Comparison of ENCODE assay signal across 8 mouse cellular contexts in the genomic region with DNA sequence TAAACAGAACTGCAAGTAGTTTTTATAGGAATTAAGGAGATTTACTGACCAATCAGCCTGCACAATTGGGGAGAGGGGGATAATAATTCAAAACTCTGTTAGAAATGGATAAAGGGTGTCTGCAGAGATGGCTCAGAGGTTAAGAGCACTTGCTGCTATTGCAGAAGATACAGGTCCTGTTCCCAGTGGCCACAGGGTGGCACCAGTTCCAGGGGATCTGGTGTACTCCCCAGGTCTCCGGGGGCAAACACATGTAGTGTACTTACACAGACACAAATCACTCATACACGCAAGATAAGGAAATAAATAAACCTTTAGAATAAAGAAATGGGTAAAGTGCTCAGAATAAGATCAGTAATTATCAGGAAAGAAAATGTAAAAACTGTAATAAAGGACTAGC. TPM values are rescaled to one million over a fixed set of nuclear protein-coding genes. Genes with fewer than 3 reads are reported as not detected.
DNase-seq lines count a peak whose midpoint lies in the region; TF ChIP-seq lines count a peak whose summit lies in the region.

No protein-coding gene starts in this region.

- no peak overlapping the region for H3K27ac ChIP-seq in layer of hippocampus, adult 2 months
- H3K27ac ChIP-seq in MEL (ENCODE audit: control insufficient read depth, low read depth, low read length), result no peak overlapping the region

- H3K9me3 ChIP-seq in MEL (replicated peaks; ENCODE audit: insufficient read depth, low read length), result no peaks in the 10 kb centered on the region

- no peaks in the 10 kb centered on the region for H3K79me2 ChIP-seq in MEL (ENCODE audit: control insufficient read depth, insufficient read depth, low read length, poor library complexity)

- H3K4me1 ChIP-seq in MEL (ENCODE audit: control insufficient read depth in 1 of 2, insufficient read depth in 2 of 2, low read length in 2 of 2), result no peaks in the 10 kb centered on the region

- H3K27me3 ChIP-seq in MEL (ENCODE audit: control insufficient read depth in 1 of 2, insufficient read depth in 2 of 2, low read length in 2 of 2), result no peaks in the 10 kb centered on the region

- DNase-seq in cerebellum, adult 18-20 months, result peak; percentile 25 to 39
- no peak for DNase-seq in cerebellum, adult 11-12 months
- DNase-seq in layer of hippocampus, adult 2 months (ENCODE audit: low spot score in 2 of 2), result peak in 1 of 2 experiments; percentile 37
- DNase-seq in layer of hippocampus, adult 9-11 months, result no peak
- peak; percentile 37 for DNase-seq in MEL (ENCODE audit: low read depth, low spot score)
- peak; percentile 35 to 45 for DNase-seq in heart, postnatal 36 days
- peak; percentile 66 for DNase-seq in testis, postnatal 10 days (ENCODE audit: low spot score)
- DNase-seq in urinary bladder, postnatal 4 days (ENCODE audit: low spot score in 2 of 2), result no peak

- TF ChIP-seq CTCF in layer of hippocampus, adult 2 months (conservative IDR thresholded peaks at IDR 0.05), result peak; percentile 77
- TF ChIP-seq CTCF in MEL (IDR thresholded peaks at IDR 0.05 in 2 of 3, conservative IDR thresholded peaks at IDR 0.05 in 1 of 3; ENCODE audit: control insufficient read depth in 1 of 3, insufficient read depth in 1 of 3, low read depth in 2 of 3, low read length in 3 of 3, poor library complexity in 1 of 3, severe bottlenecking in 1 of 3), result peak; percentile 12 to 55 (median 52); a peak in 5 of 6 replicates

- H3K9ac ChIP-seq in MEL (ENCODE audit: control insufficient read depth, low read depth, low read length, poor library complexity, severe bottlenecking), result no peak overlapping the region

- peaks cover 2 to 17% of the 10 kb centered on the region in 2 experiments for H3K36me3 ChIP-seq in MEL (ENCODE audit: control insufficient read depth in 1 of 2, insufficient read depth in 2 of 2, low read length in 2 of 2)

- peak; percentile 34 for TF ChIP-seq RAD21 in MEL (IDR thresholded peaks at IDR 0.05; ENCODE audit: low read depth, low read length)

- no peak for TF ChIP-seq EP300 in MEL (IDR thresholded peaks at IDR 0.05; ENCODE audit: low read depth in 1 of 2, low read length in 2 of 2)

- TF ChIP-seq POLR2A in MEL (IDR thresholded peaks at IDR 0.05; ENCODE audit: control insufficient read depth in 1 of 2, insufficient read depth in 1 of 2, low read depth in 1 of 2, low read length in 2 of 2, poor library complexity in 1 of 2), result no peak

- no peak overlapping the region for H3K4me3 ChIP-seq in layer of hippocampus, adult 2 months
- no peak overlapping the region for H3K4me3 ChIP-seq in MEL (ENCODE audit: control insufficient read depth in 1 of 2, insufficient read depth in 1 of 2, low read depth in 2 of 2, low read length in 2 of 2)

- intact Hi-C loops in heart, postnatal 36 days (cut with DNase I), result loop anchor here (2.0 to 5.0 kb wide), 3 partner anchors 369 to 543 kb away; no protein-coding TSS in a partner anchor

TF ChIP-seq in MEL, 35 proteins besides CTCF, POLR2A, EP300 and RAD21:
- TF ChIP-seq TAL1 (IDR thresholded peaks at IDR 0.05; ENCODE audit: low read length) (no peak), SMC3 (IDR thresholded peaks at IDR 0.05; ENCODE audit: low read depth, low read length) (peak; percentile 57), ZC3H11A (IDR thresholded peaks at IDR 0.05; ENCODE audit: low read depth, low read length) (0 out of 2 replicates have a peak, but pooled peaks have one; percentile 7)

RNA-seq across cellular contexts. Expression of a gene that starts 12.1 kb away (rescaled TPM):
- 10 to 100 TPM; 71.7 to 74.5 TPM for total RNA-seq in layer of hippocampus, adult 2 months (2021)
- total RNA-seq in MEL (2012; rRNA removed), result 187 and 212 TPM in 2 replicates
- 1,000 to 10,000 TPM in 1 of 2 experiments, 100 to 1,000 TPM in 1; 298 to 1,026 TPM for polyA plus RNA-seq in MEL (2012; ENCODE audit: insufficient read depth in 1 of 2, insufficient read length in 2 of 2, low read depth in 1 of 2, low replicate concordance in 2 of 2, missing spikeins in 1 of 2)
- total RNA-seq in heart, postnatal 36 days (2021), result 100 to 1,000 TPM; 436 to 467 TPM

RNA-seq across cellular contexts. Expression of a gene that starts 25.3 kb away (rescaled TPM):
- 100 to 1,000 TPM; 182 to 188 TPM for total RNA-seq in layer of hippocampus, adult 2 months (2021)
- 80.6 and 105 TPM in 2 replicates for total RNA-seq in MEL (2012; rRNA removed)
- polyA plus RNA-seq in MEL (2012; ENCODE audit: insufficient read depth in 1 of 2, insufficient read length in 2 of 2, low read depth in 1 of 2, low replicate concordance in 2 of 2, missing spikeins in 1 of 2), result 100 to 1,000 TPM; 212 to 571 TPM
- total RNA-seq in heart, postnatal 36 days (2021), result 10 to 100 TPM; 88.0 to 92.7 TPM

Comparison
In these comparisons a context has a peak if more than half of its experiments do, and no peak if none do; other contexts are left out.
1. DNase-seq: peak in cerebellum, adult 18-20 months (2 of 2), MEL (single experiment), heart, postnatal 36 days (2 of 2) and testis, postnatal 10 days (single experiment); none in cerebellum, adult 11-12 months (single experiment), layer of hippocampus, adult 9-11 months (single experiment) and urinary bladder, postnatal 4 days (0 of 2).